Mouse (Mus musculus) MN1 (cell line): Measurements from ENCODE around the gene A430033K04Rik.

Experiments used
- DNase-seq: peaks from one replicate; pipeline ENCODE4 v3.0.0-alpha.2; 2016; ENCODE audit warnings: low spot score

The A430033K04Rik gene

GRCm38 (mm10) chr5:138622645-138623477, at the start of gene A430033K04Rik:
Gene A430033K04Rik (plus strand): TSS chr5:138622859.
- peak; percentile 94 for DNase-seq

- DNase-seq = no peak
Measured at GRCm38 (mm10) chr5:138587396-138587795, 35.3 kb upstream of the A430033K04Rik start.

GRCm38 (mm10) chr5:138618353-138618752, 4.3 kb upstream of the A430033K04Rik start:
- DNase-seq = no peak

- DNase-seq = peak; percentile 96
Measured at GRCm38 (mm10) chr5:138619211-138620128, 3.2 kb upstream of the A430033K04Rik start, which contains the start of gene Zfp68. Gene Zfp68 (minus strand): TSS chr5:138619761.

- DNase-seq = peak; percentile 24
Measured at GRCm38 (mm10) chr5:138620836-138621235, 1.8 kb upstream of the A430033K04Rik start.

- DNase-seq = no peak
Measured at GRCm38 (mm10) chr5:138623478-138623875, 818 bp downstream of the A430033K04Rik start.

GRCm38 (mm10) chr5:138636486-138636885, 13.8 kb downstream of the A430033K04Rik start:
- DNase-seq = no peak

GRCm38 (mm10) chr5:138641081-138641480, 18.4 kb downstream of the A430033K04Rik start:
- no peak for DNase-seq

GRCm38 (mm10) chr5:138641761-138642160, 19.1 kb downstream of the A430033K04Rik start:
- DNase-seq = no peak

GRCm38 (mm10) chr5:138652911-138653310, 30.3 kb downstream of the A430033K04Rik start:
- DNase-seq = no peak

- peak; percentile 64 for DNase-seq
Measured at GRCm38 (mm10) chr5:138656477-138657156, 34.0 kb downstream of the A430033K04Rik start.

- no peak for DNase-seq
Measured at GRCm38 (mm10) chr5:138657407-138657806, 34.7 kb downstream of the A430033K04Rik start.

GRCm38 (mm10) chr5:138657854-138658253, 35.2 kb downstream of the A430033K04Rik start:
- DNase-seq = peak; percentile 56

GRCm38 (mm10) chr5:138658922-138659321, 36.3 kb downstream of the A430033K04Rik start:
- peak; percentile 35 for DNase-seq

- DNase-seq = no peak
Measured at GRCm38 (mm10) chr5:138683023-138683766, 60.5 kb downstream of the A430033K04Rik start.

GRCm38 (mm10) chr5:138683821-138684220, 61.2 kb downstream of the A430033K04Rik start:
- DNase-seq = no peak

- no peak for DNase-seq
Measured at GRCm38 (mm10) chr5:138687453-138687852, 64.8 kb downstream of the A430033K04Rik start.

- DNase-seq = peak; percentile 12
Measured at GRCm38 (mm10) chr5:138689254-138689653, 66.6 kb downstream of the A430033K04Rik start.

- no peak for DNase-seq
Measured at GRCm38 (mm10) chr5:138692936-138693570, 70.4 kb downstream of the A430033K04Rik start.

GRCm38 (mm10) chr5:138694036-138694435, 71.4 kb downstream of the A430033K04Rik start:
- DNase-seq = no peak
